Mouse (Mus musculus) A20 (cell line): ENCODE data around the gene Foxd4.

ENCODE experiments used
- DNase-seq: peaks from one replicate; pipeline ENCODE4 v3.0.0-alpha.2; 2011; ENCODE audit warnings: low read depth, low spot score

The Foxd4 gene

GRCm38 (mm10) chr19:24900581-24901220, at the start of gene Foxd4:
TSS of gene Foxd4 (minus strand) at chr19:24901197.
- DNase-seq = no peak

GRCm38 (mm10) chr19:24945521-24946262, 44.7 kb upstream of the Foxd4 start:
- no peak for DNase-seq

- no peak for DNase-seq
These were observed 36.1 kb upstream of the Foxd4 start for GRCm38 (mm10) chr19:24937084-24937483.

- no peak for DNase-seq
These were observed 28.0 kb upstream of the Foxd4 start for GRCm38 (mm10) chr19:24929041-24929440.

GRCm38 (mm10) chr19:24920866-24921265, 19.9 kb upstream of the Foxd4 start:
- DNase-seq = no peak

- DNase-seq = no peak
These were observed 7.6 kb upstream of the Foxd4 start for GRCm38 (mm10) chr19:24908385-24909155.

GRCm38 (mm10) chr19:24907655-24908054, 6.7 kb upstream of the Foxd4 start:
- DNase-seq = no peak

GRCm38 (mm10) chr19:24902821-24903220, 1.8 kb upstream of the Foxd4 start:
- DNase-seq = no peak

GRCm38 (mm10) chr19:24902256-24902655, 1.3 kb upstream of the Foxd4 start:
- peak; percentile 60 for DNase-seq

GRCm38 (mm10) chr19:24901666-24902065, 669 bp upstream of the Foxd4 start:
- no peak for DNase-seq

GRCm38 (mm10) chr19:24899578-24900544, 1.1 kb downstream of the Foxd4 start:
- DNase-seq = no peak

GRCm38 (mm10) chr19:24898737-24899577, 2.0 kb downstream of the Foxd4 start:
- DNase-seq = no peak

GRCm38 (mm10) chr19:24897896-24898736, 2.9 kb downstream of the Foxd4 start:
- no peak for DNase-seq

- DNase-seq = no peak
These were observed 3.7 kb downstream of the Foxd4 start for GRCm38 (mm10) chr19:24897006-24897895.

- DNase-seq = no peak
These were observed 4.5 kb downstream of the Foxd4 start for GRCm38 (mm10) chr19:24896536-24896935.

- no peak for DNase-seq
These were observed 14.1 kb downstream of the Foxd4 start for GRCm38 (mm10) chr19:24886888-24887287.

- DNase-seq = peak; percentile 61
These were observed 15.5 kb downstream of the Foxd4 start for GRCm38 (mm10) chr19:24885504-24885903.

- DNase-seq = no peak
These were observed 19.8 kb downstream of the Foxd4 start for GRCm38 (mm10) chr19:24881237-24881636.
